Mouse (Mus musculus) frontal cortex, postnatal 25 days (tissue): Measurements from ENCODE around the gene H1fnt.

ENCODE experiments used
- DNase-seq, 2 experiments: peaks; one replicate each; pipeline ENCODE4 v3.0.0; 2022; ENCODE audit warnings: low spot score in 2 of 2

H1fnt gene

GRCm38 (mm10) chr15:98257193-98257592 is at the start of gene H1fnt:
Gene H1fnt (minus strand): TSS chr15:98257293.
- DNase-seq: no peak

GRCm38 (mm10) chr15:98295628-98296551 is 38.8 kb upstream of the H1fnt start, which contains the start of gene Zfp641:
Gene Zfp641 (minus strand): TSS chr15:98296161.
- peak; percentile 13 to 20 for DNase-seq

GRCm38 (mm10) chr15:98293651-98294050 is 36.6 kb upstream of the H1fnt start:
- no peak for DNase-seq

- no peak for DNase-seq
Measured at GRCm38 (mm10) chr15:98288566-98288965, 31.5 kb upstream of the H1fnt start.

GRCm38 (mm10) chr15:98286418-98286817 is 29.3 kb upstream of the H1fnt start:
- DNase-seq: no peak

GRCm38 (mm10) chr15:98257776-98258175 is 683 bp upstream of the H1fnt start:
- DNase-seq: no peak

GRCm38 (mm10) chr15:98256271-98256670 is 822 bp downstream of the H1fnt start:
- no peak for DNase-seq

- DNase-seq: no peak
Measured at GRCm38 (mm10) chr15:98235442-98235841, 21.7 kb downstream of the H1fnt start.

GRCm38 (mm10) chr15:98234350-98234749 is 22.7 kb downstream of the H1fnt start, which contains the start of gene Olfr286:
Gene Olfr286 (minus strand): TSS chr15:98234450.
- DNase-seq: no peak

- no peak for DNase-seq
Measured at GRCm38 (mm10) chr15:98226096-98226495, 31.0 kb downstream of the H1fnt start.

- DNase-seq: no peak
Measured at GRCm38 (mm10) chr15:98225610-98226009, 31.5 kb downstream of the H1fnt start.

GRCm38 (mm10) chr15:98222377-98222776 is 34.7 kb downstream of the H1fnt start:
- DNase-seq: no peak

GRCm38 (mm10) chr15:98220877-98221276 is 36.2 kb downstream of the H1fnt start, which contains the start of the genes Gm44579 and Olfr287:
Gene Gm44579 (minus strand): TSS chr15:98220977.
Gene Olfr287 (minus strand): TSS chr15:98221056.
- DNase-seq: no peak

GRCm38 (mm10) chr15:98214130-98214529 is 43.0 kb downstream of the H1fnt start:
- no peak for DNase-seq

- no peak for DNase-seq
Measured at GRCm38 (mm10) chr15:98213336-98213870, 43.7 kb downstream of the H1fnt start.

GRCm38 (mm10) chr15:98209676-98210075 is 47.4 kb downstream of the H1fnt start:
- DNase-seq: no peak
